Mouse (Mus musculus) c-Kit-positive CD71-negative TER-119-negative erythroid progenitor cells, embryonic 14.5 days (primary cell): Measurements from ENCODE around the gene Taldo1.

Experiments
- DNase-seq: peaks from one replicate; pipeline ENCODE4 v3.0.0-alpha.2; 2013; ENCODE audit warnings: low read depth

Taldo1 gene

GRCm38 (mm10) chr7:141391625-141392551, at the start of gene Taldo1:
Gene Taldo1 (plus strand): TSS chr7:141392199.
- peak; percentile 98 for DNase-seq

- DNase-seq, result no peak
Observed at GRCm38 (mm10) chr7:141343230-141343629, 48.8 kb upstream of the Taldo1 start.

GRCm38 (mm10) chr7:141343696-141344095, 48.3 kb upstream of the Taldo1 start:
- no peak for DNase-seq

GRCm38 (mm10) chr7:141344787-141345186, 47.2 kb upstream of the Taldo1 start:
- no peak for DNase-seq

- DNase-seq, result no peak
Observed at GRCm38 (mm10) chr7:141351061-141351460, 40.9 kb upstream of the Taldo1 start.

- DNase-seq, result no peak
Observed at GRCm38 (mm10) chr7:141355051-141355450, 36.9 kb upstream of the Taldo1 start.

- no peak for DNase-seq
Observed at GRCm38 (mm10) chr7:141355626-141356326, 36.2 kb upstream of the Taldo1 start.

- no peak for DNase-seq
Observed at GRCm38 (mm10) chr7:141356971-141357370, 35.0 kb upstream of the Taldo1 start.

- no peak for DNase-seq
Observed at GRCm38 (mm10) chr7:141361510-141361909, 30.5 kb upstream of the Taldo1 start.

- peak; percentile 80 for DNase-seq
Observed at GRCm38 (mm10) chr7:141363106-141363751, 28.8 kb upstream of the Taldo1 start.

- DNase-seq, result no peak
Observed at GRCm38 (mm10) chr7:141363752-141364125, 28.3 kb upstream of the Taldo1 start.

GRCm38 (mm10) chr7:141364349-141365048, 27.5 kb upstream of the Taldo1 start:
- DNase-seq, result no peak

GRCm38 (mm10) chr7:141365049-141365445, 27.0 kb upstream of the Taldo1 start:
- no peak for DNase-seq

- no peak for DNase-seq
Observed at GRCm38 (mm10) chr7:141367358-141367757, 24.6 kb upstream of the Taldo1 start.

- no peak for DNase-seq
Observed at GRCm38 (mm10) chr7:141369918-141370317, 22.1 kb upstream of the Taldo1 start.

GRCm38 (mm10) chr7:141371942-141372595, 19.9 kb upstream of the Taldo1 start:
- no peak for DNase-seq

- no peak for DNase-seq
Observed at GRCm38 (mm10) chr7:141373611-141374010, 18.4 kb upstream of the Taldo1 start.

- no peak for DNase-seq
Observed at GRCm38 (mm10) chr7:141374399-141374798, 17.6 kb upstream of the Taldo1 start.

GRCm38 (mm10) chr7:141379584-141379983, 12.4 kb upstream of the Taldo1 start:
- no peak for DNase-seq

- no peak for DNase-seq
Observed at GRCm38 (mm10) chr7:141381068-141381835, 10.7 kb upstream of the Taldo1 start.
